Mouse (Mus musculus) ES-E14 (cell line): Measurements from ENCODE around the gene Asic2. TPM values are rescaled to one million over a fixed set of nuclear protein-coding genes. Genes with fewer than 3 reads are reported as not detected.
A peak's percentile ranks its signal among the peaks of the same experiment; 100 is the strongest.

ENCODE experiments used
- DNase-seq: peaks from one replicate; pipeline ENCODE4 v3.0.0-alpha.2; 2013; ENCODE audit warnings: low read depth, low spot score
- H3K27ac ChIP-seq: 2 replicates; pipeline ENCODE4 v1.5.1; 2012; ENCODE audit warnings: low read depth, mild to moderate bottlenecking, low read length, moderate library complexity, mixed read lengths; ENCODE audit not compliant: poor library complexity, insufficient read depth, severe bottlenecking
- H3K36me3 ChIP-seq: 2 replicates; pipeline ENCODE4 v1.6.1; 2012; ENCODE audit warnings: mild to moderate bottlenecking, low read length, moderate library complexity, mixed read lengths; ENCODE audit not compliant: control insufficient read depth, poor library complexity, insufficient read depth, severe bottlenecking
- H3K4me1 ChIP-seq, 2 experiments: fragments of 150-350 bp in 1 of 2; sonication (generic) in 1 of 2; 2 replicates each; pipeline ENCODE4 v1.6.1; 2012; ENCODE audit warnings: low read length in 2 of 2, mild to moderate bottlenecking in 1 of 2, mixed read lengths in 1 of 2; ENCODE audit not compliant: control insufficient read depth in 2 of 2, insufficient read depth in 2 of 2, poor library complexity in 1 of 2
- H3K4me3 ChIP-seq, 2 experiments: fragments of 150-350 bp in 1 of 2; sonication (generic) in 1 of 2; 2 replicates each; pipeline ENCODE4 v1.5.1; 2012; ENCODE audit warnings: low read length in 2 of 2, low read depth in 1 of 2, mild to moderate bottlenecking in 1 of 2, mixed read lengths in 1 of 2; ENCODE audit not compliant: insufficient read depth in 1 of 2, poor library complexity in 1 of 2, severe bottlenecking in 1 of 2
- H3K9ac ChIP-seq: 2 replicates; pipeline ENCODE4 v1.6.1; 2012; ENCODE audit warnings: low read depth, mild to moderate bottlenecking, low read length, mixed read lengths; ENCODE audit not compliant: poor library complexity, insufficient read depth, severe bottlenecking
- H3K9me3 ChIP-seq: fragments of 150-350 bp; sonication (generic); 2 replicates; pipeline ENCODE4 v1.6.1; 2012; ENCODE audit warnings: low read depth, mild to moderate bottlenecking, low read length; ENCODE audit not compliant: control insufficient read depth, insufficient read depth
- CHD2 ChIP-seq: IDR thresholded peaks from 2 replicates; pipeline ENCODE4 v1.6.1; 2014; ENCODE audit warnings: mild to moderate bottlenecking, low read depth, low read length, inconsistent platforms
- HCFC1 ChIP-seq: IDR thresholded peaks from 2 replicates; pipeline ENCODE4 v1.6.1; 2012; ENCODE audit warnings: low read length, inconsistent platforms, borderline replicate concordance; ENCODE audit not compliant: insufficient read depth
- MAFK ChIP-seq: IDR thresholded peaks from 2 replicates; pipeline ENCODE4 v1.6.1; 2014; ENCODE audit warnings: mild to moderate bottlenecking, low read depth, low read length, inconsistent platforms; ENCODE audit not compliant: insufficient read depth
- ZC3H11A ChIP-seq: IDR thresholded peaks from 2 replicates; pipeline ENCODE4 v1.6.1; 2012; ENCODE audit warnings: low read depth, mild to moderate bottlenecking, inconsistent platforms, low read length, borderline replicate concordance
- ZNF384 ChIP-seq: IDR thresholded peaks from 2 replicates; pipeline ENCODE4 v1.6.1; 2012; ENCODE audit warnings: low read depth, low read length, inconsistent platforms
- in situ Hi-C, 2 experiments: fragments of 600-800 bp; cut with MboI; formaldehyde crosslinking; loops; one replicate each; pipeline ENCODE4 v1.15.1; 2025; ENCODE audit warnings: low sequenced_read_pairs in 2 of 2, inconsistent platforms in 1 of 2; ENCODE audit not compliant: unreplicated experiment in 2 of 2
- total RNA-seq: library from RNA; depleted of rRNA; stranded (reverse); fragments of 300-350 nt; gene quantifications from 2 replicates; pipeline ENCODE4 v1.2.3, GENCODE M21; 2012

Asic2 gene
- total RNA-seq, 1 experiment, result 0.13 TPM

GRCm38 (mm10) chr11:81657121-81657520 is 311.1 kb downstream of the Asic2 start:
- TF ChIP-seq ZNF384 (no peak), ZC3H11A (no peak), CHD2 (no peak), MAFK (no peak), HCFC1 (no peak)
- H3K27ac ChIP-seq, result no peak overlapping the region
- DNase-seq, result no peak
- H3K4me3 ChIP-seq, result no peak overlapping the region
- in situ Hi-C loops, result no loop called here
- no peaks in the 10 kb centered on the region for H3K36me3 ChIP-seq
- H3K9ac ChIP-seq, result no peak overlapping the region
- H3K4me1 ChIP-seq, result no peaks in the 10 kb centered on the region
- no peaks in the 10 kb centered on the region for H3K9me3 ChIP-seq

GRCm38 (mm10) chr11:81647828-81648227 is 320.4 kb downstream of the Asic2 start:
- no peaks in the 10 kb centered on the region for H3K4me1 ChIP-seq
- TF ChIP-seq ZC3H11A (no peak), ZNF384 (no peak), MAFK (no peak), CHD2 (no peak)
- in situ Hi-C loops, result no loop called here
- no peak overlapping the region for H3K9ac ChIP-seq
- no peak overlapping the region for H3K4me3 ChIP-seq
- DNase-seq, result no peak
- no peaks in the 10 kb centered on the region for H3K36me3 ChIP-seq
- no peaks in the 10 kb centered on the region for H3K9me3 ChIP-seq
- H3K27ac ChIP-seq, result no peak overlapping the region

GRCm38 (mm10) chr11:81645549-81645948 is 322.7 kb downstream of the Asic2 start:
- H3K4me3 ChIP-seq, result no peak overlapping the region
- in situ Hi-C loops, result no loop called here
- H3K27ac ChIP-seq, result no peak overlapping the region
- TF ChIP-seq CHD2 (no peak), ZC3H11A (peak; percentile 35; the same call in 1 of the 2 replicates)
- H3K36me3 ChIP-seq, result no peaks in the 10 kb centered on the region
- peak; percentile 19 for DNase-seq
- no peaks in the 10 kb centered on the region for H3K4me1 ChIP-seq
- H3K9me3 ChIP-seq, result no peaks in the 10 kb centered on the region
- H3K9ac ChIP-seq, result no peak overlapping the region; the same call in 1 of the 2 replicates

DNA sequence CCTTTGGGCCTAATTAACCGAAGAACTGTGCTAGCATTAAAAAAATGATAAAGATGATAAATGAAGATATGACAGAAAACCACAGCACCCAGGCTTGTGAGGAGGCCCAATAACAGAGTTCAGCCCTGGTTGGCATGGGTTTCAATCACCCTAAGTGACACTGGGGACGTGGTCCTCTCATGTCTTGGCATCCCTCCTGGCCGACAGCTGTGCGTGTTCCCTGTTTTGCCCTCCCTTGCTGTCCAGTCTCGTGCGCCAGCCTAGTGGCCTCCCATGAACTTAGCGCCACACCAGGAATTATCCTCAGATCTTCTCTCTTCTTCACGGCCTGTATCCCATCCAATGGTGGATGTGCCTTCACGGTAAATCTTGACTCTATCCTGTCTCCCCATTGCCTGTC is 331.9 kb downstream of the Asic2 start:
- Histone ChIP-seq H3K36me3 (no peaks in the 10 kb centered on the region), H3K9me3 (no peaks in the 10 kb centered on the region), H3K9ac (no peak overlapping the region), H3K4me3 (no peak overlapping the region), H3K4me1 (no peaks in the 10 kb centered on the region), H3K27ac (no peak overlapping the region)
- in situ Hi-C loops, result no loop called here
- TF ChIP-seq ZC3H11A (no peak), CHD2 (no peak), MAFK (no peak), HCFC1 (no peak), ZNF384 (no peak)
- no peak for DNase-seq
